Mouse (Mus musculus) MEL (cell line): ENCODE measurements around the gene Hpgd.

ENCODE experiments used
- CHD2 ChIP-seq: IDR thresholded peaks from 2 replicates; pipeline ENCODE4 v1.6.1; 2011; ENCODE audit warnings: low read length, improper control_type of control experiment
- CTCF ChIP-seq, 3 experiments: IDR thresholded peaks in 2 of 3; conservative IDR thresholded peaks in 1 of 3; 2 replicates each; pipeline ENCODE4 v1.5.1; 2011 to 2012; ENCODE audit warnings: low read length in 3 of 3, low read depth in 2 of 3, mild to moderate bottlenecking in 2 of 3, improper control_type of control experiment in 1 of 3, inconsistent platforms in 1 of 3, mixed read lengths in 1 of 3, moderate library complexity in 1 of 3; ENCODE audit not compliant: control insufficient read depth in 1 of 3, insufficient read depth in 1 of 3, poor library complexity in 1 of 3, severe bottlenecking in 1 of 3
- EP300 ChIP-seq, 2 experiments: IDR thresholded peaks; 2 replicates each; pipeline ENCODE4 v1.6.1; 2011; ENCODE audit warnings: improper control_type of control experiment in 2 of 2, low read length in 2 of 2, low read depth in 1 of 2, mild to moderate bottlenecking in 1 of 2
- ETS1 ChIP-seq: IDR thresholded peaks from 2 replicates; pipeline ENCODE4 v1.6.1; 2012; ENCODE audit warnings: low read depth, mild to moderate bottlenecking, inconsistent platforms, low read length, improper control_type of control experiment, moderate library complexity
- GATA1 ChIP-seq: IDR thresholded peaks from 2 replicates; pipeline ENCODE4 v1.6.1; 2011; ENCODE audit warnings: low read depth, low read length, improper control_type of control experiment
- MAFK ChIP-seq: IDR thresholded peaks from 2 replicates; pipeline ENCODE4 v1.6.1; 2011; ENCODE audit warnings: low read depth, mild to moderate bottlenecking, low read length, improper control_type of control experiment, borderline replicate concordance
- MAZ ChIP-seq: IDR thresholded peaks from 2 replicates; pipeline ENCODE4 v1.6.1; 2012; ENCODE audit warnings: low read depth, mild to moderate bottlenecking, inconsistent platforms, low read length, improper control_type of control experiment
- NELFE ChIP-seq: IDR thresholded peaks from 2 replicates; pipeline ENCODE4 v1.6.1; 2011; ENCODE audit warnings: low read depth, low read length, improper control_type of control experiment
- POLR2A ChIP-seq, 2 experiments: IDR thresholded peaks; 2 replicates each; pipeline ENCODE4 v1.6.1; 2011 to 2012; ENCODE audit warnings: low read length in 2 of 2, mild to moderate bottlenecking in 2 of 2, control low read depth in 1 of 2, improper control_type of control experiment in 1 of 2, low read depth in 1 of 2, moderate library complexity in 1 of 2; ENCODE audit not compliant: control insufficient read depth in 1 of 2, insufficient read depth in 1 of 2, poor library complexity in 1 of 2
- SIN3A ChIP-seq: IDR thresholded peaks from 2 replicates; pipeline ENCODE4 v1.6.1; 2012; ENCODE audit warnings: low read length, improper control_type of control experiment, inconsistent platforms
- USF1 ChIP-seq: IDR thresholded peaks from 2 replicates; pipeline ENCODE4 v1.6.1; 2014; ENCODE audit warnings: low read depth, mild to moderate bottlenecking, inconsistent platforms, low read length, improper control_type of control experiment, moderate library complexity

- TF ChIP-seq CTCF (IDR thresholded peaks at IDR 0.05 in 2 of 3, conservative IDR thresholded peaks at IDR 0.05 in 1 of 3; ENCODE audit: control insufficient read depth in 1 of 3, insufficient read depth in 1 of 3, low read depth in 2 of 3, low read length in 3 of 3, poor library complexity in 1 of 3, severe bottlenecking in 1 of 3) (no peak), POLR2A (IDR thresholded peaks at IDR 0.05; ENCODE audit: control insufficient read depth in 1 of 2, insufficient read depth in 1 of 2, low read depth in 1 of 2, low read length in 2 of 2, poor library complexity in 1 of 2) (no peak), SIN3A (no peak), EP300 (IDR thresholded peaks at IDR 0.05; ENCODE audit: low read depth in 1 of 2, low read length in 2 of 2) (no peak), MAZ (no peak), ETS1 (no peak), GATA1 (no peak), MAFK (no peak), USF1 (no peak), CHD2 (no peak), NELFE (no peak)
These were observed 2.1 kb upstream of the Hpgd start for GRCm38 (mm10) chr8:56292318-56292717.
